Mouse (Mus musculus) brown adipose tissue, adult 24 weeks (tissue): Measurements from ENCODE around the gene Hs3st1. TPM values are rescaled to one million over a fixed set of nuclear protein-coding genes. Genes with fewer than 3 reads are reported as not detected.

Experiments
- H3K27ac ChIP-seq: fragments of 200-500 bp; replicated peaks from 2 replicates; pipeline ENCODE4 v1.5.1; 2012; ENCODE audit warnings: low read depth, mild to moderate bottlenecking, low read length
- H3K4me1 ChIP-seq: fragments of 200-500 bp; 2 replicates; pipeline ENCODE4 v1.6.1; 2012; ENCODE audit warnings: low read length, mixed read lengths; ENCODE audit not compliant: control insufficient read depth, insufficient read depth, insufficient read length
- H3K4me3 ChIP-seq: fragments of 200-500 bp; 2 replicates; pipeline ENCODE4 v1.5.1; 2012; ENCODE audit warnings: low read depth, mild to moderate bottlenecking, low read length, moderate library complexity; ENCODE audit not compliant: insufficient read depth
- polyA plus RNA-seq: library from polyadenylated mRNA; stranded (reverse); fragments of >200 nt; gene quantifications from 2 replicates; pipeline ENCODE4 v1.2.4, GENCODE M21; 2012; ENCODE audit not compliant: missing spikeins, insufficient read depth, insufficient read length

The Hs3st1 gene
- polyA plus RNA-seq, 1 experiment, result 0.71 TPM

DNA sequence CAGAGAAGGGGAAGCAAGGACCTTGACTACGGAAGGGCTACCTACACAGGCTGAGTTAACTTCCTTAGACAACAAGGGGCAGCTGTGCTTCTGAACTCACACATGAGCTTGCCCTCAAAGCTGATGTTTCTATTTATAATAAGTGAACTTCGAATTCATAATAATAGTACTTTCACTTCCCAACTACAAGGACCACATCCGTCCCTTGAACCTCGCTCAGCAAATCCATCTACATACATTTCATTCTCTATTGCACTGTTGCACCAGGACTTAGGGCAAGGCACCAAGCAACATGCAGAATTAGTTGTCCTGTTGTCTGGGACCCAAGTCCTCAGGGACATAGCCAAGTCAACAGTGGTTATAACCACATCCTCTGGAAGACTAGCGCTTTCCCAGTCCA lies 124.4 kb downstream of the Hs3st1 start:
- no peak overlapping the region for H3K27ac ChIP-seq

DNA sequence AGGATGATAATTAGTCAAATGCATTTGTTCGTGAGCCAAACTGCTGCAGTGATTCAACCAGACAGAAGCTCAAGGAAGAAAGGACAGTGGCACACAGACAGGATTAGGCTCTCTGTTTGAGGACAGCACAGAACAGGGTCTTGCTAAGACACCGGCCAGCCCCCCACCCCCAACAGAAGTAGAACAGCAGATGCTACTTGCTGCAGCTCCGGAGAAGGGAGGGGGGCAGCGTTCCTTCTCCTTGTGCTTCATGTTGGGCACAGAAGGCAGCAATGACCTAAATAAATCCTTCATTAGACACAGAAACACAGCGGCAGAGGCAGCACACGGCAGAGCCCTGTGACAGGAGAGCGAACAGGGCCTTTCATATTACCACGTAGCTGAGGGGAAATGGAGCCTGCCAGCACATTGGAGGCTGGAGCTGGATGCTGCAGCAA lies 130.2 kb downstream of the Hs3st1 start:
- Histone ChIP-seq H3K4me3 (no peak overlapping the region), H3K4me1 (peaks cover 6% of the 10 kb centered on the region; the same call in 1 of the 2 replicates), H3K27ac (no peak overlapping the region)

More for the DNA sequence above, 124.4 kb downstream of the Hs3st1 start:
- no peak overlapping the region for H3K4me3 ChIP-seq
- no peaks in the 10 kb centered on the region; the same call in 1 of the 2 replicates for H3K4me1 ChIP-seq

DNA sequence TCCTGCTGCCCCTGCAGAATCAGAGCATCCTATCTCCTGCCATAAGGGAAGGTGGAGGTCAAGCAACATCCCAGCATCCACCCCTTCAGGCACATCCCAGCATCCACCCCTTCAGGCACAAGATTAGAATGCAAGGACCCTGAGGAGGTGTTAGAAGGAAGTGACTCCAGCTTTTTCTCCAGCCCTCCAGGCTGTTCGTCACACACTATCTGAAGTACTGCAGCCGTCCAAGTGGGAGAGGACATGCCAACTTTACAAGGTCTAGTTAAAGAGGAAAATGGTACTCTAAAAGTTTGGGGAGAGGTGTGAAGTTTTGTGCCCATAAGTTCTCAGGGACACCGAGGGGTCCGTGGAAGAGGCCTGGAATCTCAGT lies 131.1 kb downstream of the Hs3st1 start:
- Histone ChIP-seq H3K27ac (peak overlapping the region; percentile 12; the same call in 1 of the 2 replicates), H3K4me3 (no peak overlapping the region), H3K4me1 (peaks cover 6% of the 10 kb centered on the region; the same call in 1 of the 2 replicates)

DNA sequence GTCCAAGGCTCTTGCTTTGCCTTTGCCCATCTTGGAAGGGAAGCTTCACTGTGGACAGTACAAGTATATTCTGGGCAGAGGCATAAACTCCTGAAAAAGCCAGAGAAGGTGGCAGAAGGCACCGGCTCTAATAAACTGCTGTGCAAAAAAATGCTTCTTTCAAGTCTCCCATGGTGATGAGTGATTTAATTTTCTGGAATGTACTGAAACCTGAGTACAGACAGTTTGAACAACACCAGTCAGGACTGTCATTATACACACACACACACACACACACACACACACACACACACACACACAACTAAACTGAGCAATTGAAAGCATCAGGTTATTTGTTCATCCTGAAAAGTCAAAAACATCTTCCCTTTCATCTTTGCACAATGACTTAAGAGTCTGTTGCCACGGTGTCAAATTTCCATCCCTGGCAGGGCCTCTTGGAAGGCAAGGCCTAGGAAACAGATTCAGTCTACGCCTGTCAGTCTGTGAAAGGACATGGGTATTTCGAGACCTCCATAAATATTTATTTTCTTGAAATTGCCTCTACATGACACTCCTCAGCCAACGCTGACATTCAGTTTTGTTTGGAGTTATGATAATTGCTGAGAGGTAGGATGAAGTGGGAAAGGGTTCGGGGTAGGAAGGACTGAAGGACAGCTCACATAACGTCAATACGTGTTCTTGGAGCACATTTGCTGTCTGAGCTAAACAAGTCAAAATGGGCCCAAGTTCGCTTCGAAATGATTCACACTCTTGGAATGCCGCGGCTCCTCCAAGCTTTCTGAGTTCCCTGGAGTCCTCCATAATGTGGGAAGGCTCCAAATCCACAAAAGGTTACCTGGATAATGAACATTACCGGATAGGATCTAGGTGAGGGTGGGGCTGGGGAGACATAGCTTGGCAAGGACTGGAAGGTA lies 131.7 kb downstream of the Hs3st1 start:
- Histone ChIP-seq H3K4me1 (peaks cover 6% of the 10 kb centered on the region; the same call in 1 of the 2 replicates), H3K27ac (peak overlapping the region; percentile 12; the same call in 1 of the 2 replicates), H3K4me3 (no peak overlapping the region)

DNA sequence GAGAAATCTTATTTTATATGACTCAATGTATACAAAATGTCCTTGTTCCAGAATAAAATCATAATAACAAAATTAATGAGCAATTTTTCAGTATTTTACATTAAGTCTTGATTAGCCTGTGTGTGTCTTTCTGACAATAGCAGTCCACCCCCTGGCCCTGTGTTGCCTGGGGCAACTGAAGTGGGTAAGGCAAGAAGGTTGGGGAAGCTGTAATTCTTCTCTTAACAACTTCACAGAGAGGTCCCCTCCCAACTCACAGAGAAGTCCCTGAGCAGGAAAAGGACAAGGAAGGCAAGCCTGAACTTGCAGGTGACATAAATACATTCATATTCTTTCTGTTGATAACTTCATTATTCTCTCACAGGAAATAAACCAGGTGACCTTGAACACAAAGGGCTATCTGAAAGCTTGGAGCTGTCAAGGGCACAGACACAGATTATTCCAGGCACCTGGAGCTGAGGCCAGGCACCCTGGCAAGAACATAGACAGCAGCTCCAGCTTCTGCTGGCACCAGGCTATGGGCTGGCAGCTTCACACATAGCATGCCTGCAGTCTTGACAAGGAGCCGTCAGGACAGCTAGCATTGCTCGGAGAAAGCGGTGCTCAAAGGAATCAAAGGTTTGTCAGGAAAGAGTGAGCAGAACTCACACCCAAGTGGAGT lies 134.9 kb downstream of the Hs3st1 start:
- Histone ChIP-seq H3K4me1 (peaks cover 6% of the 10 kb centered on the region; the same call in 1 of the 2 replicates), H3K27ac (no peak overlapping the region), H3K4me3 (no peak overlapping the region)

DNA sequence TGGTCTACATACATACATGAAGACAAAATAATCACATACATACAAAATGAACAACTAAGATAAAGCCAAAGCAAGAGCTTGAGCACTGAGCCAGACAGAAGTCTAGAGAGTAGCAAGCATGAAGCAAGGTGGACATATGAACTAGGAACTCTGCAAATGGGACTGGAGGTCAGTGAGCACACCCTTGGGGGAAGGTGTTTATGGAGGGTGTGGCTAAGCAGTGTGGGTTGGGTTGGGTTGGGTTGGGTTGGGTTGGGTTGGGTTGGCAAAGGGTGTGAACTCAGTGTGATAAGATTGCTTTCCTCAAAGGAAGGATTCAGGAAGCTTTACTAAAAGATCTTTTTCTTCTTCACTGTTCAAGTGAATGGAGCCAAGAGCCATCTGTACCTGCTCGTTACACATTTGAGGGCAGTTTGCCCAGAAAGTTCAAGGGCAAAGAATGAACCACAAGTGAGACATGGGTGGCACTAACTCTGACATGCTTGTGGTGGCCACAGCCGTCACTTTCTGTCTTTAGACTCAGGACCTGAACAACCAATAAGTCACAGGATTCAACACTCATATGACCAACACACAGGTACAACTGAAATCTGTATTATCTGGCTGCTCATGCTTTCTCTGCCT lies 137.8 kb downstream of the Hs3st1 start:
- Histone ChIP-seq H3K4me3 (no peak overlapping the region), H3K27ac (no peak overlapping the region), H3K4me1 (no peaks in the 10 kb centered on the region)

DNA sequence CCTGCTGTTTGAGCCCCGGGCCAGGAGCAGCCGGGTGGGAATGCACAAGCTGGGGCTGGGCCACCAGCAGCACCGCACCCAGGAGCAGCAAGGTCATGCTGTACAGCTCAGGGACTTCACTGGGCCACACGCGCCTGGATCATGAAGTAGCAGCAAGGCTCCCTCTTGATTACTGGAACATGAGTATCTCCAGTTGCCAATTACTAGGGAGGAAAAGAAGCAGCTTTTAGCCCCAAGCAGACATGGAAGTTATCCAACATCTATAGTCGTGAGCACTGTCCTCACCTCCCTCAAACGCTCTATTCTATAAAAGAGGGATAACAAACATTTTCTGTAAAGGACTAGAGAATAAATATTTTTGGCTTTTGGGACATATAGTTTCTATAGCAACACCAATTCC lies 140.1 kb downstream of the Hs3st1 start:
- H3K27ac ChIP-seq, result no peak overlapping the region

DNA sequence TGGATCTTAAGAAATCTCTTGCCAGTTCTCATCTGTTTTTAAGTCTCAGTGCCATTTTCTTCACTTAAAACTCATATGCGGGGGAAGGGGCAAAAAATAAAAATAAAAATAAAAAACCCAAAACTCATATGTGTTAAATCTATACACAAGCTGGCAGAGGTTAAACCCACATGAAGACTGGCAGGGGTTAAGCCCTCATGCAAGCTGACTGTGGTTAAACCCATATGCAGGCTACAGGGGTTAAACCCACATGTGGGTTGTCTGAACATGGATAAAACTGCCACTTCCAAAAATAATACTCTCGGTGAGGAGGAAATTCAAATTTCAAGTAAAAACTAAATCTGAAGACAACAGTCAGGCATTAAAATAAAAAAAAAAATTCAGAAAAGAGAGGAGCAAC lies 141.7 kb downstream of the Hs3st1 start:
- H3K27ac ChIP-seq, result no peak overlapping the region
- H3K4me1 ChIP-seq, result no peaks in the 10 kb centered on the region
- H3K4me3 ChIP-seq, result no peak overlapping the region

More for the DNA sequence above, 140.1 kb downstream of the Hs3st1 start:
- H3K4me3 ChIP-seq, result no peak overlapping the region
- no peaks in the 10 kb centered on the region for H3K4me1 ChIP-seq

DNA sequence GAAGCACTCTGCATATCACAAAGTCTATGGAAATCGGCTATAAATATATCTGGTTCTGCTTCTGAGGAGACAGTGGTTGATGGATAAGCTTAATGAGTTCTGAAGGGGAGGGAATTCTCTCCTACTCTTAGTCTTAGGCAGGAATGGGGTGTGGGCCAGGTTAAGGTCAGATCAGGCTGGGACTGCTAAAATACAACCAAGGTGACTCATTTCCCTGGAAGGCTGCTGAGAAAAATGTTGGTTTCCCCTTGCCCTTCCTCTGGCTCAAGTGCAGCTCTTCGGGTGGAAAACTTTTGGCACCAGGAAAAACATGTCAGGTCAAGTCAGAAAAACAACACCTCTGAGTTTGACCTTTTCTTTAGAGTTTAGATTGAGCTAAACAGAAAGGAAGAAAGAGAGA lies 143.0 kb downstream of the Hs3st1 start:
- Histone ChIP-seq H3K4me1 (no peaks in the 10 kb centered on the region), H3K27ac (no peak overlapping the region), H3K4me3 (no peak overlapping the region)

DNA sequence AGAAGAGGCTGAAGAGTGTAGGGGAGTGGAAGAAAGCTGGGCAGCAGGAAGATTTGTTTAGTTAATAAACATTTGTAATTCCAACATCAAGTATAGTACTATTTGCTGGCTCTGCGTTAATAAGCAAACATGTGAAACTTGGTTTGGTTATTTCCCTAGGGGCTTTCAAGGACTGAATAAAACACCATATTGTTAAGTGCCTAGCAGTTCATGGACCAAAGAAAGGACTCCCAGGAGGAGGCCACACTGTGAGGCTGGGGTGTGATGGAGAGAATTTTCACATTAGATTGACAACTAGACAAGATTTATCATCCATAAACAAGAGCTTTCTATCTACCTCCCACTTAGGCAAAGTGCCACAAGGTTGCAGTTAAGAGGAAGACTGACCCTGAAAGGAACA lies 147.0 kb downstream of the Hs3st1 start:
- Histone ChIP-seq H3K27ac (no peak overlapping the region), H3K4me3 (no peak overlapping the region), H3K4me1 (no peaks in the 10 kb centered on the region)

DNA sequence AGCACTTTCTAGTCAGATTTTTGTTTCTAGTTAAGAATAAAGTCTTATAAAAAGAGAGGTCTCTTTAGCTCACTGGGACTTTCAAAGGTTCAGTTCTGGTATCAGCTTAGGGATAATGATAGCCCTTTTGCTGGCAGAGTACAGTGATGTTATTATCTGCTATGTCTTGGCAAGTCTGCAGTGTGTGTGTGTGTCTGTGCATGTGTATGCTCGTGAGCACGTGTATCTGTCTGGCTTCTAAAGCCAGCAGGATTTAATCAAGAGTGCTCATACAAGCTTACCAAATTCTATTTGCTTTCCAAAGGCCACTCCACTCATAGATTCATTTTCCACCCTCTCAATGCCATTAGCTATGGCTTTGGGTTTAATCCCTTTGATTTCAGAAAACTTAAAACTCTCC lies 160.5 kb downstream of the Hs3st1 start:
- Histone ChIP-seq H3K27ac (no peak overlapping the region), H3K4me1 (no peaks in the 10 kb centered on the region), H3K4me3 (no peak overlapping the region)
